Mouse (Mus musculus) spleen, adult 2 months (tissue): ENCODE data around the gene Tubb5. TPM values are rescaled to one million over a fixed set of nuclear protein-coding genes. Genes with fewer than 3 reads are reported as not detected.
"Not testable (repeated sequence)": the region's sequence is repeated elsewhere in the genome, so short reads cannot be mapped to it uniquely, and the experiment has no call there.

Experiments used
- DNase-seq, 2 experiments: peaks; one replicate each; pipeline versions ENCODE4 v3.0.0 to v3.0.0-alpha.2; 2012 to 2021; ENCODE audit warnings: low spot score in 2 of 2, low read depth in 1 of 2
- H3K27ac ChIP-seq: fragments of 200-500 bp; 2 replicates; pipeline ENCODE4 v1.5.1; 2012; ENCODE audit warnings: low read length, inconsistent platforms; ENCODE audit not compliant: insufficient read depth
- H3K27me3 ChIP-seq: fragments of 200-500 bp; 2 replicates; pipeline ENCODE4 v1.6.1; 2012; ENCODE audit warnings: mild to moderate bottlenecking, moderate library complexity, low read length, inconsistent platforms; ENCODE audit not compliant: control insufficient read depth, insufficient read depth
- H3K36me3 ChIP-seq: fragments of 200-500 bp; 2 replicates; pipeline ENCODE4 v1.6.1; 2012; ENCODE audit warnings: mild to moderate bottlenecking, low read length, inconsistent platforms; ENCODE audit not compliant: control insufficient read depth, insufficient read depth
- H3K4me1 ChIP-seq: fragments of 200-500 bp; 2 replicates; pipeline ENCODE4 v1.6.1; 2011; ENCODE audit warnings: inconsistent platforms; ENCODE audit not compliant: control insufficient read depth, insufficient read depth, insufficient read length
- H3K4me3 ChIP-seq: fragments of 200-500 bp; 2 replicates; pipeline ENCODE4 v1.5.1; 2011; ENCODE audit warnings: mild to moderate bottlenecking, inconsistent platforms; ENCODE audit not compliant: insufficient read depth, insufficient read length; ENCODE audit errors: extremely low read depth
- CTCF ChIP-seq: fragments of 200-500 bp; IDR thresholded peaks from 2 replicates; pipeline ENCODE4 v1.5.1; 2011; ENCODE audit warnings: mild to moderate bottlenecking, inconsistent platforms; ENCODE audit not compliant: insufficient read depth, insufficient read length, insufficient replicate concordance; ENCODE audit errors: extremely low read depth
- POLR2A ChIP-seq: fragments of 200-500 bp; IDR thresholded peaks from 2 replicates; pipeline ENCODE4 v1.6.1; 2011; ENCODE audit warnings: low read depth, low read length, inconsistent platforms
- WGBS: fragments of 180-500 bp; shearing (Covaris S2); methylation state at CpG from one replicate; pipeline ENCODE4 v1.1.7; 2018; 5-methylcytosine and 5-hydroxymethylcytosine counted together
- polyA plus RNA-seq: library from polyadenylated mRNA; depleted of rRNA; stranded (reverse); fragments of >200 nt; gene quantifications from 2 replicates; pipeline ENCODE4 v1.2.3, GENCODE M21; 2012

Gene Tubb5
- polyA plus RNA-seq, 1 experiment: 305 TPM

- DNase-seq: no peak
- Histone ChIP-seq H3K4me1 (no peaks in the 10 kb centered on the region), H3K27me3 (no peaks in the 10 kb centered on the region), H3K36me3 (peaks cover 8% of the 10 kb centered on the region), H3K4me3 (peak overlapping the region; percentile 67), H3K27ac (peak overlapping the region; percentile 34)
- WGBS: 4% methylated on average over 11 of the region's 11 CpGs
- no peak for TF ChIP-seq CTCF
These were observed 3.9 kb upstream of the Tubb5 start for GRCm38 (mm10) chr17:35842006-35842405.

GRCm38 (mm10) chr17:35841076-35841950 is 3.2 kb upstream of the Tubb5 start, which contains the start of gene Mdc1:
Mdc1 (plus strand) TSS chr17:35841515.
- Histone ChIP-seq H3K36me3 (peaks cover 8% of the 10 kb centered on the region), H3K27ac (peak within 1 kb of the TSS; percentile 73), H3K4me3 (peak within 1 kb of the TSS; percentile 67), H3K4me1 (no peaks in the 10 kb centered on the region), H3K27me3 (no peaks in the 10 kb centered on the region)
- TF ChIP-seq CTCF (no peak), POLR2A (peak; percentile 46)
- DNase-seq: peak; percentile 98 to 100
- under 1% methylated on average over 59 of the region's 59 CpGs for WGBS

GRCm38 (mm10) chr17:35840561-35840960 is 2.5 kb upstream of the Tubb5 start:
- Histone ChIP-seq H3K4me1 (no peaks in the 10 kb centered on the region), H3K27me3 (no peaks in the 10 kb centered on the region), H3K4me3 (0 out of 2 replicates have a peak overlapping the region, but pooled peaks have one; percentile 13), H3K36me3 (peaks cover 9% of the 10 kb centered on the region), H3K27ac (no peak overlapping the region)
- WGBS: 49% methylated on average over 14 of the region's 14 CpGs
- no peak for DNase-seq
- TF ChIP-seq POLR2A (no peak), CTCF (no peak)

- WGBS: 68% methylated on average over 3 of the region's 3 CpGs
- H3K4me1 ChIP-seq, DNase-seq, H3K27me3 ChIP-seq, H3K4me3 ChIP-seq, H3K27ac ChIP-seq: not testable (repeated sequence)
- peaks cover 19% of the 10 kb centered on the region for H3K36me3 ChIP-seq
These were observed 896 bp upstream of the Tubb5 start for GRCm38 (mm10) chr17:35839002-35839401.

GRCm38 (mm10) chr17:35838570-35838969 is 464 bp upstream of the Tubb5 start:
- TF ChIP-seq POLR2A (no peak), CTCF (no peak)
- Histone ChIP-seq H3K27me3 (no peaks in the 10 kb centered on the region), H3K4me3 (no peak overlapping the region), H3K36me3 (peaks cover 22% of the 10 kb centered on the region), H3K4me1 (no peaks in the 10 kb centered on the region), H3K27ac (peak overlapping the region; percentile 47; the same call in 1 of the 2 replicates)
- 8% methylated on average over 5 of the region's 5 CpGs for WGBS
- DNase-seq: no peak

GRCm38 (mm10) chr17:35837487-35837886 is 619 bp downstream of the Tubb5 start:
- Histone ChIP-seq H3K27ac (peak overlapping the region; percentile 84), H3K4me3 (peak overlapping the region; percentile 68), H3K36me3 (peaks cover 22% of the 10 kb centered on the region), H3K27me3 (no peaks in the 10 kb centered on the region), H3K4me1 (no peaks in the 10 kb centered on the region)
- DNase-seq: peak in 1 of 2 experiments; percentile 51
- under 1% methylated on average over 18 of the region's 18 CpGs for WGBS
- TF ChIP-seq POLR2A (no peak), CTCF (no peak)

GRCm38 (mm10) chr17:35836991-35837422 is 1.1 kb downstream of the Tubb5 start:
- TF ChIP-seq CTCF (no peak), POLR2A (no peak)
- peaks cover 22% of the 10 kb centered on the region for H3K36me3 ChIP-seq
- H3K27ac ChIP-seq: peak overlapping the region; percentile 84
- 1% methylated on average over 25 of the region's 25 CpGs for WGBS
- H3K27me3 ChIP-seq: no peaks in the 10 kb centered on the region
- DNase-seq: peak in 1 of 2 experiments; percentile 83
- H3K4me1 ChIP-seq: no peaks in the 10 kb centered on the region
- H3K4me3 ChIP-seq: peak overlapping the region; percentile 68
